Mouse (Mus musculus) midbrain, embryonic 14.5 days (tissue): ENCODE results near the gene Tmx4. TPM values are rescaled to one million over a fixed set of nuclear protein-coding genes. Genes with fewer than 3 reads are reported as not detected.

Source experiments
- ATAC-seq: fragments of 200-750 bp; cut with Nextera tagmentation; 2 replicates; pipeline ENCODE4 v1.8.0; 2017; ENCODE audit warnings: moderate number of reproducible peaks, moderate library complexity; ENCODE audit not compliant: low FRiP score, low TSS enrichment
- DNase-seq: peaks from one replicate; pipeline ENCODE4 v3.0.0-alpha.2; 2015
- H3K27ac ChIP-seq: fragments of 300-500 bp; sonication (generic); replicated peaks from 2 replicates; pipeline ENCODE4 v1.5.1; 2014; ENCODE audit warnings: mild to moderate bottlenecking, low read depth, low read length, moderate library complexity
- H3K27me3 ChIP-seq: fragments of 300-500 bp; sonication (generic); 2 replicates; pipeline ENCODE4 v1.6.1; 2014; ENCODE audit warnings: low read length, control low read depth, mixed read lengths; ENCODE audit not compliant: control insufficient read depth, insufficient read depth
- H3K36me3 ChIP-seq: fragments of 300-500 bp; sonication (generic); 2 replicates; pipeline ENCODE4 v1.6.1; 2014; ENCODE audit warnings: low read length, control low read depth; ENCODE audit not compliant: control insufficient read depth, insufficient read depth
- H3K4me1 ChIP-seq: fragments of 300-500 bp; sonication (generic); 2 replicates; pipeline ENCODE4 v1.6.1; 2014; ENCODE audit warnings: mild to moderate bottlenecking, antibody characterized with exemption, low read length, control low read depth; ENCODE audit not compliant: control insufficient read depth, insufficient read depth
- H3K4me2 ChIP-seq: fragments of 300-500 bp; sonication (generic); 2 replicates; pipeline ENCODE4 v1.6.1; 2014; ENCODE audit warnings: mild to moderate bottlenecking, low read length, moderate library complexity
- H3K4me3 ChIP-seq: fragments of 300-500 bp; sonication (generic); replicated peaks from 2 replicates; pipeline ENCODE4 v1.5.1; 2014; ENCODE audit warnings: low read depth, low read length
- H3K9ac ChIP-seq: fragments of 300-500 bp; sonication (generic); replicated peaks from 2 replicates; pipeline ENCODE4 v1.6.1; 2014; ENCODE audit warnings: mild to moderate bottlenecking, low read length, moderate library complexity
- H3K9me3 ChIP-seq: fragments of 300-500 bp; sonication (generic); 2 replicates; pipeline ENCODE4 v1.6.1; 2016; ENCODE audit warnings: low read length, control low read depth, mixed read lengths; ENCODE audit not compliant: control insufficient read depth
- WGBS: fragments of 180-500 bp; shearing (Covaris S2); extraction: QIAGEN DNeasy Blood & Tissue Kit; methylation state at CpG from one replicate; pipeline ENCODE4 v1.1.7; 2014; 5-methylcytosine and 5-hydroxymethylcytosine counted together
- polyA plus RNA-seq: library from polyadenylated mRNA; unstranded; fragments of >200 nt; fragmentation: Nextera tagmentation; extraction: Ambion mirVana; gene quantifications from 2 replicates; pipeline ENCODE4 v1.2.1, GENCODE M21; 2014

The Tmx4 gene
- polyA plus RNA-seq, result 103 and 149 TPM in 2 replicates

GRCm38 (mm10) chr2:134643514-134644300 lies at the start of gene Tmx4:
TSS of gene Tmx4 (minus strand) at chr2:134644145.
- Histone ChIP-seq H3K9me3 (no peaks in the 10 kb centered on the region), H3K4me1 (peaks cover 28% of the 10 kb centered on the region), H3K9ac (peak within 1 kb of the TSS; percentile 93), H3K27ac (peak within 1 kb of the TSS; percentile 100), H3K27me3 (no peaks in the 10 kb centered on the region), H3K4me2 (peak within 1 kb of the TSS; percentile 63), H3K4me3 (peak within 1 kb of the TSS; percentile 82), H3K36me3 (0 out of 2 replicates have a peak, but pooled peaks cover 3% of the 10 kb centered on the region)
- WGBS, result under 1% methylated on average over 57 of the region's 57 CpGs
- peak; percentile 99 for DNase-seq
- peak; percentile 99 for ATAC-seq

DNA sequence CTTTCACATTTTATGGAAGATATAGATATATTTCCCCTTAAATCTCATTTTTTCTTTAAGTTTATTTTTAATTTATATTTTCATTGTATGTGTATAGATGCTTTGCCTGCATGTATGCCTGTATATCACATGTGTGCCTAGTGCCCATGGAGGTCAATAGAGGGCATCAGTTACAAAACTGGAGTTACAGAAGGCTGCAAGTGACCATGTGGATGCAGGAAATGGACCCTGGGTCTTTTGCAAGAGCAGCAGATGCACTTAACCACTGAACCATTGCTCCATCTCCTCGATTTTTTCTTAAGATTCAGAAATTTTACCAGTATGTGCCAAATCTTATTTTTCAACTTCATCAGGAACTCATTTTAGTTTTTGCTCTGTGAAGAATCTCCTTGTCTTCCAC lies 48.2 kb upstream of the Tmx4 start:
- H3K9ac ChIP-seq, result no peak overlapping the region
- DNase-seq, result no peak
- no peak overlapping the region for H3K4me2 ChIP-seq
- no peaks in the 10 kb centered on the region for H3K9me3 ChIP-seq
- H3K36me3 ChIP-seq, result no peaks in the 10 kb centered on the region
- H3K27me3 ChIP-seq, result no peaks in the 10 kb centered on the region
- no peak overlapping the region for H3K4me3 ChIP-seq
- WGBS, result 73% methylated on average over 1 of the region's 1 CpGs
- H3K27ac ChIP-seq, result no peak overlapping the region
- no peak for ATAC-seq
- H3K4me1 ChIP-seq, result no peaks in the 10 kb centered on the region

DNA sequence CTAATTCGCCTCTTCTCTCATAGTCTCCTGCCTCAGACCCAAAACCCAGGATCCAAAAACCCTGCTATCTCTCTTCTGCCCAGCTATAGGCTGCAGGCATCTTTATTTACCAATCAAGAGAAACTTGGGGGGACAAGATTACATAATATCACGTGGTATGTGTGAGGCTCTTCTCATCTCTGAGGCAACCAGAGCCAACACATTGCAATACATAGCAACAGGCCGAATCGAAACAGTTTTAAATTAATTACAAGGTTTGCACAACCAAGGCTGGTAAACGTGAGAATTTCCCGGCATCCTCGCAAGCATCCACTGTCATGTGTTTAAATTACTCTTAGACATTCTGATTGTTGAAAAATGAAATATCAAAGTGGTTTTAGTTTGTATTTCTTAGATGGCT lies 47.1 kb upstream of the Tmx4 start:
- DNase-seq (no peak), ATAC-seq (no peak)
- Histone ChIP-seq H3K9ac (no peak overlapping the region), H3K36me3 (no peaks in the 10 kb centered on the region), H3K4me2 (no peak overlapping the region), H3K9me3 (no peaks in the 10 kb centered on the region), H3K27me3 (no peaks in the 10 kb centered on the region), H3K4me3 (no peak overlapping the region), H3K4me1 (no peaks in the 10 kb centered on the region), H3K27ac (no peak overlapping the region)
- 88% methylated on average over 7 of the region's 7 CpGs for WGBS

- Histone ChIP-seq H3K9me3 (no peaks in the 10 kb centered on the region), H3K4me2 (no peak overlapping the region), H3K4me1 (peaks cover 6% of the 10 kb centered on the region), H3K27ac (no peak overlapping the region; the same call in 1 of the 2 replicates), H3K4me3 (no peak overlapping the region), H3K27me3 (no peaks in the 10 kb centered on the region), H3K9ac (no peak overlapping the region), H3K36me3 (no peaks in the 10 kb centered on the region)
- 23% methylated on average over 3 of the region's 3 CpGs for WGBS
- ATAC-seq (peak; percentile 31; the same call in 1 of the 2 replicates), DNase-seq (peak; percentile 27)
Observed at GRCm38 (mm10) chr2:134682326-134682725, 38.4 kb upstream of the Tmx4 start.

- peak; percentile 85 for DNase-seq
- ATAC-seq, result peak; percentile 63; the same call in 1 of the 2 replicates
- Histone ChIP-seq H3K4me1 (peaks cover 6% of the 10 kb centered on the region), H3K9ac (no peak overlapping the region), H3K4me3 (no peak overlapping the region), H3K27me3 (no peaks in the 10 kb centered on the region), H3K36me3 (no peaks in the 10 kb centered on the region), H3K9me3 (no peaks in the 10 kb centered on the region), H3K4me2 (no peak overlapping the region), H3K27ac (no peak overlapping the region)
- 30% methylated on average over 9 of the region's 9 CpGs for whole genome bisulfite sequencing
Observed at GRCm38 (mm10) chr2:134681271-134681961, 37.5 kb upstream of the Tmx4 start.

- no peaks in the 10 kb centered on the region for H3K27me3 ChIP-seq
- DNase-seq, result no peak
- peaks cover 6% of the 10 kb centered on the region for H3K4me1 ChIP-seq
- H3K9me3 ChIP-seq, result no peaks in the 10 kb centered on the region
- H3K4me3 ChIP-seq, result no peak overlapping the region
- H3K27ac ChIP-seq, result no peak overlapping the region
- no peak overlapping the region for H3K9ac ChIP-seq
- no peak for ATAC-seq
- H3K36me3 ChIP-seq, result no peaks in the 10 kb centered on the region
- WGBS, result 79% methylated on average over 3 of the region's 3 CpGs
- no peak overlapping the region for H3K4me2 ChIP-seq
Observed at GRCm38 (mm10) chr2:134679567-134679966, 35.6 kb upstream of the Tmx4 start.

DNA sequence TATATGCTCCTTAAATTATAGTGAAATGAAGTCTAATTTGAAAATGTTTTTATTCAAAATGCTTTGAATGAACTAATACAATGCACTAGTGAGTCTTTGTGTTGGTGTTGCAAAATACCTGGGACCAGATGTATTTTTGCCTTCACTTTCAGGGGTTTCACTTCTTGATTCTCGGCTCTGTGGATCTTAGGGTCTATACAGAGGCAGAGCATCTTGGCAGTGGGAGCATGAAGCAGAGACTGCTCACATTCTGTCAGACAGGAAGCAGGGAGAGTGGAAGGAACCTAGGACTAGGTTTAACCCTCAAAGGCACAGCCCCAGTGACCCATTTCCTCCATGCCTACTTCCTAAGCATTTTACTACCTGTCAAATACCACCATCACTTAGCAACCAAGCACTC lies 31.5 kb upstream of the Tmx4 start:
- ATAC-seq (no peak), DNase-seq (no peak)
- 83% methylated on average over 1 of the region's 1 CpGs for WGBS
- Histone ChIP-seq H3K27ac (no peak overlapping the region), H3K9me3 (no peaks in the 10 kb centered on the region), H3K4me3 (no peak overlapping the region), H3K4me1 (no peaks in the 10 kb centered on the region), H3K27me3 (no peaks in the 10 kb centered on the region), H3K4me2 (no peak overlapping the region), H3K36me3 (no peaks in the 10 kb centered on the region), H3K9ac (no peak overlapping the region)

- peak; percentile 47 for DNase-seq
- Histone ChIP-seq H3K4me2 (no peak overlapping the region), H3K4me3 (no peak overlapping the region), H3K4me1 (no peaks in the 10 kb centered on the region), H3K27ac (no peak overlapping the region), H3K36me3 (no peaks in the 10 kb centered on the region), H3K9me3 (no peaks in the 10 kb centered on the region), H3K27me3 (no peaks in the 10 kb centered on the region), H3K9ac (no peak overlapping the region)
- WGBS, result 77% methylated on average over 5 of the region's 5 CpGs
- ATAC-seq, result no peak
Observed at GRCm38 (mm10) chr2:134673604-134674003, 29.7 kb upstream of the Tmx4 start.
